Mouse (Mus musculus) gastrocnemius, postnatal 36 days (tissue): ENCODE data around the gene Nde1. TPM values are rescaled to one million over a fixed set of nuclear protein-coding genes. Genes with fewer than 3 reads are reported as not detected.

Experiments used
- DNase-seq, 2 experiments: peaks; one replicate each; pipeline ENCODE4 v3.0.0; 2022
- intact Hi-C: fragments of 180-260 bp; cut with DNase I; formaldehyde crosslinking; loops from one replicate; pipeline ENCODE4 v1.15.1; 2025
- total RNA-seq, 2 experiments: library from RNA; stranded (reverse); gene quantifications; 2 replicates each; pipeline ENCODE4 v1.2.3; 2021

Nde1 gene
- total RNA-seq, 2 experiments from 2014 or later: 24.7 to 29.8 TPM

DNA sequence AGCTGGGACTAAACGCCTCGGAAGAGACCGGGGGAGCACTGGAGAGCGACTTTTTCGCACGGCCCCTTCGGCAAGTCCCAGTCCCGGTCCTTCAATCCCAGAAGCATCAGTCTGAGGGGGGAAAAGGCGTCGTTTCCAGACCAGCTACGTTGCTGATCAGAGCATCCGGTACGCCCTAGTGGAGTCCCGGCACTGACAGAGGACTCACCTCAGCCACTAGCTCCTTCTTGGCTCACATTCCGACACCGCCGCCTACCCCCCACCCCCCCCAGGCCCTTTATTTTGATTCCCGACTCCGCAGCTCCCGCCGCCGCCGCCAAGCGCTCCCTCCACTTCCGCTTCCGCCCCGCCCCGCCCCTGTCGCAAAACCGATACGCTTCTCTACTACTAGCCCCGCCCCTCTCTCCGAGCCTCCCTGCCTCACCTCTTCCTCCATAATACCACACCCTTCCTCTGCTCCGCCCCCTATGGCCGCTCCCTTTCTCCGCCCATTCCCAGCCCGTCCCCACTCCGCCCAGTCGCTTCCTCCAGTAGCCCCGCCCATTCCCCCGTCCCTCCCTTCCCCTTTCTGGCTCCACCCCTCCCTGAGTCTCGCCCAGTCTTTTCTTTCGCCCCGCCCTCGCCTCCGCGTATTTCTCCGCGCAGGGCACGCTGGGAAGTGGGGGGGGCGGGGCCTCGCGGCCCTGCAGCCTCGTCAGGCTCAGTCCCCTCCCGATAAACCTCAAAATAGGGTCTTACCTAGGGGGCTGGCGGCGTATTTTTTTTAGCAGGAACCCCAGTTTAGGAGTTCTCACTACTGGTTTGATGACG lies 3.9 kb upstream of the Nde1 start:
- intact Hi-C loops: loop anchor here (5.0 kb wide), 2 partner anchors 257 to 1963 kb away; partner anchors contain the start of genes Mpv17l and Pdxdc1
- peak; percentile 95 to 100 for DNase-seq

DNA sequence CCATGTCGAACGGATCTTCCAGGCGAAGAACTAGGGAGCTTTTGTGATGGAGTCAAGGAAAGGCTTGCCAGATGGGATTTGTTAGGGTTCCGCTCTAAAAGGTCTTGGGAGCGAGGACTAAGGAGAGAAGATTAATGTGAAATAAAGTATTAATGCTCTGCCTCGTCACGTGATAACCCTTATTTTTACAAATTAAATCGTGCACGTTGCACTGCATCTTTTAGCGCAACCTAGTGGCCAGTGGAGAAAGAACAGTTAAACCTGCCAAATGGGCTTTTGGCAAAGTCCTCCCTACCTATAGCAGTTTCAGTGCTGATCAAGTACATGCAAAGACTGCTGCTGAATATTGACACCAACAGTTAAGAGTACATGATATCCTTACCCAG lies 3.3 kb upstream of the Nde1 start:
- DNase-seq: peak in 1 of 2 experiments; percentile 48
- intact Hi-C loops: loop anchor here (5.0 kb wide), 3 partner anchors 257 to 1963 kb away; partner anchors contain the start of genes Mpv17l, Ntan1 and Pdxdc1

DNA sequence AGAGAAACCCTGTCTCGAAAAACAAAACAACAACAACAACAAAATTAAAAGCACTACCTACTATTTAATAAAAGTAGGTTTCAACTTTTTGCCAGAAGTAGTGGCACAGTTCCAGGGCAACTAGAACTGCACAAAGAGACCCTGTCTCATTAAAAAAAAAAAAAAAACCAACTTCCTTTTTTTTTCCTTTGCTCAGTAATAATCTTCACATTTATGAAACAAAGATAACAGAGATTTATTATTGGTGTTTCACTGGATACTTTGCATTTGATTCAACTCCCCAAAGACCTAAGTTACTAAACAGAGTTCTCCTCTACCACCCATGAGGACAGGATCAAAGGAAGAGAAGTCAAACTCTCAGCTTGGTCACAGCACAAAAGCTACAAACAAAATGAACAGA lies 2.1 kb upstream of the Nde1 start:
- DNase-seq: no peak
- intact Hi-C loops: loop anchor here (5.0 kb wide), 1 partner anchor 344 kb away; the partner anchor contains the start of gene Ntan1

DNA sequence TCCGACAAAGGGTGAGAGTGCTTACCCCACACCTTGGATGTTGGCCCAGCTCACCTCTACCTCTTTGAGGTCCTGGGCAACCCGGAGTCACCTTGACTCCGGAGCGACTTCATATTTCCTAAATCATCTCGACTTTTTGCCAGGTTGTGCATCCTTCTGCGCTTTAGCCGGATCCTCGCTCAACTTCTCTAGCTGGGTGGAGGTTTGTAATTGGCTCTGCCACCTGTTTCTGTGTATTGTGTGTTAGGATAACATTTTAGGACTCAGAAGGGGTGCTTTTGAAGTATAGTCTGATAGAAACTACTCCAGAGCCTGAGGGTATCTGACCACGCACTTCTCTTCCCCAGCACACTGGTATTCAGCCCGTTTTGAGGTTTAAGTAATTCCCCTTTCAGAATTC lies 656 bp downstream of the Nde1 start:
- intact Hi-C loops: loop anchor here (5.0 kb wide), 1 partner anchor 346 kb away; the partner anchor contains the start of gene Ntan1

DNA sequence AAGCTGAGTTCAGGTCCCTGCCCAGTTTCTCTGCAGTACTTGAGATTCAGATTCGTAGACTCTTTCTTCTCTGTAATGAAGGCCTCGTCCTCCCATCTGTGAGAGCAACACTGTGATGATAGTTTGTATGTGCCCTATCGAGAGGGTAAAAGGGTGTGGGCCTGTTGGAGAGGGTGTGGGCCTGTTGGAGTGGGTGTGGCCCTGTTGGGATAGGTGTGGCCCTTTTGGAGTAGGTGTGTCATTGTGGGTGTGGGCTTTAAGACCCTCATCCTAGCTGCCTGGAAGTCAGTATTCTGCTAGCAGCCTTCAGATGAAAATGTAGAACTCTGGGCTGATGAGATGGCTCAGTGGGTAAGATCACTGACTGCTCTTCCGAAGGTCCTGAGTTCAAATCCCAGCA lies 3.4 kb downstream of the Nde1 start:
- DNase-seq: no peak
- intact Hi-C loops: no loop called here

More for the DNA sequence above, 656 bp downstream of the Nde1 start:
- no peak for DNase-seq

DNA sequence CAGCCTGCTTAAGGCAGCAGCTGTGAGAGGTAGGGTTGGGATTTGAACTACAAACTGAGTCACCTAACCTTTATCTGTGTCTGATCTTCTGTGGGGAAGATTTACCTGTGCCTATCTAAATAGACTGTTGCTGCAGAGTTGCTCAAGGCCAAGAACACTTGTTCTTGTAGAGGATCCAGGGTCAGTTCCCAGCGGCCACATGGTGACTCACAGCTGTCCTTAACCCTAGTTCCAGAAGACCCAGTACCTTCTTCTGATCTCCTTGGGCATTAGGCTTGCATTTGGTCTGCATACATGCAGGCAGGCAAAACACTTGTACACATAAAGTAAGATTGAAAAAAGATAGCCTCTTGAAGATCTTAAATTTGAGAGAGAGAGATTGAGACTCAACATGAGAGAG lies 6.6 kb downstream of the Nde1 start:
- intact Hi-C loops: no loop called here
- no peak for DNase-seq

DNA sequence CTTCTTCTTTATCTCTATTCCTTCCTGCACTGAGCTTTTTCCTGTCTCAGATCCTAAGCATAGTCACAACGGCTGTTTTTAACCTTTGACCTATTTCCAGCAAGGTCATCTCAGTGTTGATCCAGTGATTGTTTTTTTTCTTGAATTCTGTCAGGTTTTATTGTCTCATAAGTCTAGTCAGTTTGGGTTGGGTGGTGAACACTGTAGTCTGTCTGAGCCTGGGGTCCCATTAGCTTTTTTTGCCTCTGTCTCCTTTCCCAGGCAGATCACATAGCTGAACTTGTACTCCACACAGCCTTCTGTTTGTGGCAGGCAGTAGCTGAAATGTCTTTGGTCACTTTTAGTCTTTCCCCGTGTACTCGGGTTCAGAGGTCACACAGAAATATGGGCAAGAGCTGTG lies 15.0 kb downstream of the Nde1 start:
- no peak for DNase-seq
- intact Hi-C loops: no loop called here

DNA sequence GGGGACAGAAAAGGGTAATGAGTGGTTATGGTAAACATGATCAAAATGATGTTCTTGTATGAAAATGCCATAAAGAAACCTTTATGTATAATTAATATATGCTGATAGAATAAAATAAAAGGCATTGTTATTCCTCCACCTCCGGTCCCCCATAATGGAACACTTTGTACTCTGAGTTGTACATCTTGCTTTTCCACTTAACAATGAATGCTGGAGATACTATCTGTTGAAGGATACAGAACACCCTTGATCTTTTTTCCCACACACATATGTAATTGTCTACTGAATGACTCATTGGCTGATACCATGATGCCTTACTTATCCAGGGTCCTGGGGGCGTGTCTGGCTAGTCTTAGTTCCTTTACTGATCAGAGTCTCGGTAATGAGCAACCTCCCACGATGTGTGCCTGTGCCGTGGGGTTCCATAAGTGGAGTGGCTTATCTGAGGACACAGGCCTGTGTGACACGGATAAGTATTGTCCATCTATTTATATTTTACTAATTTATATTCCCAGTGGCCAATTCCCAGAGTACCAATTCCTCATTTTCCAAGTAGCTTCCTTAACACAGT lies 17.2 kb downstream of the Nde1 start:
- no peak for DNase-seq
- intact Hi-C loops: no loop called here

DNA sequence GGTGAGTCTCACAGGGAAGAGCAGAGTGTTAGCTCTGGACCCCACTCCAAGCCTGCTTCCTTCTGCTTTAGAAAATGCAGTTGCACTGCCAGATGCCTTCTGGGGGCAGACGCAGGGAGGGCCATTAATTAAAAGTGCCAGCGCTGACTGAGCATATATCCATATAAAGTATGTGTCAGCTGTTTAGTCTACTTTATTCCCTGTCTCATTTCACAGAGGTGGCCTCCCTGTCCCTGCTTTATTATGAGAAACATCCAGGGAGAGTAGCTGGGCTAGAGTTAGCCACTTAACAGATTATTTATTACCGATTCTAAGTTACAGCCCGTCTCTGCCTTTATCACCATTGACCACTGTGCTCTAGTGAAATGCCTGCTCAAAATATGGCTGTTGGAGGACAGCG lies 19.3 kb downstream of the Nde1 start:
- intact Hi-C loops: no loop called here
- no peak for DNase-seq

DNA sequence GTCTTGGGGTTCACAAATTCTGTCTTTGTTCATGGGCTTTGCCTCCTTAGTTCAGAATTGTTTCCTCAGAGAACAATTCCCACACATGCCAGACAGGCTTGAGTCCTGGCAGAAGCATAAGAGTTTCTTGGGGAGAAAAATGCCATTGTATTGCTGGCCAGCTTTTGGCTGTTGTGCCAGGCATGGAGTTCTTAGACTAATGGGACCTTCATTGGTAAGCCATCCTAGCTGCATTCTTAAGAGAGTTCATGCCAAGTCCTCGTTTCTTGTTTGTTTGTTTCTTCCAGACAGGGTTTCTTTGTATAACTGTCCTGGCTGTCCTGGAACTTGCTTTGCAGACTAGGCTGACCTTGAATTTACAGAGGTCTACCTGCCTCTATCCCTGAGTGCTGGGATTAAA lies 20.8 kb downstream of the Nde1 start:
- intact Hi-C loops: no loop called here
- DNase-seq: no peak

DNA sequence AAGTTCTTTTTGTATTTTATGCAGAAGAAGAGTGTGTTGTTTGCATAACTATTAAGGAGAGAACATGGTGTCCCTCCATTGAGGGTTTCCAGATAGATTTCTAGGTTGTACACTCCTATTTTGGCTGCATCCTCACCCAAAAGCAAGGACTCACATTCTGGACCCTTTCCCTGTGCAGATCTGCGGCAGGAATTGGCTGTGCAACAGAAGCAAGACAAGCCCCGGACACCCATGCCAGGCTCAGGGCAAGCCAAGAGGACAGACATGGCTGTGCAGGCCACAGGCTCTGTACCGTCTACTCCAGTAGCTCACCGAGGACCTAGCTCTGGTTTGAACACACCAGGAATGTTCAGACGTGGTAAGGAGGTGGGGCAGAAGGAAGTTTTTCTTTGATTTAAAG lies 22.4 kb downstream of the Nde1 start:
- intact Hi-C loops: no loop called here

DNA sequence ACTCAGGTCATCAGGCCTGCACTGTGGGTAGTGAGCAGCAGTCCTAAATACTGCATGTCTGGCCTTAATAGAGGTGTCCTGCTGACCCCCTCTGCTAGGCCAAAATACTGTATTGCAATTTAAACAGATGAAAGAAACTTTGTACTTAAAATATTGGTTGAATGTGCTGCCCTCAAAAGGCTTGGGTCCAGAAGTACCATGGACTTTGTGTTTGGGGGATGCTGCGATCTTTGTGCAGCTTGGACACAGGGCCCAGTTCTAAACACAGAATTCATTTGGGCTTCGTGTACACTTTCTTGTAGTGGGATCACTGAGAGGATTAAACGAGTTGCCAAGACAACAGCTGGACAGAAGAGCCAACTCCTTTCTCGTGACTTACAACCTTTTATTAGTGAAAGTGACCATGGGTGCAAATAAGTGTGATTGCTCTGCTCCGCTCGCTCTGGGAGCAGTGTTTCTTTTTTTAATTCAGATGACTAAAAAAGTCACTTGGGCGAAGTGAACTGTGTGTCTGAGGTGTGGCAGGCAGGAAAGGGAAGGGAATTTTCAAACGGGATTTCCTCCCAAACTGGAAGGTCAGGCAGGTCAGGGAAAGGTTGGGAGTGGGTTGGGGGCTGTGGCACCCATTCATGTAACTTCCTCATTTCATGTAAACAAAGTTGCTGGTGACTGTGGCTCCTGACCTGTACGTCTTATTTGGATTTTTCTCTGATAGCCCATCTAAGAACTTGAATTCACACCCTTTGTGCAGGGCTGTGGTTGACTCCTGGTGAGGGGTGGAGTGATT lies 31.3 kb downstream of the Nde1 start:
- no peak for DNase-seq
- intact Hi-C loops: no loop called here

More for the DNA sequence above, 22.4 kb downstream of the Nde1 start:
- DNase-seq: no peak

DNA sequence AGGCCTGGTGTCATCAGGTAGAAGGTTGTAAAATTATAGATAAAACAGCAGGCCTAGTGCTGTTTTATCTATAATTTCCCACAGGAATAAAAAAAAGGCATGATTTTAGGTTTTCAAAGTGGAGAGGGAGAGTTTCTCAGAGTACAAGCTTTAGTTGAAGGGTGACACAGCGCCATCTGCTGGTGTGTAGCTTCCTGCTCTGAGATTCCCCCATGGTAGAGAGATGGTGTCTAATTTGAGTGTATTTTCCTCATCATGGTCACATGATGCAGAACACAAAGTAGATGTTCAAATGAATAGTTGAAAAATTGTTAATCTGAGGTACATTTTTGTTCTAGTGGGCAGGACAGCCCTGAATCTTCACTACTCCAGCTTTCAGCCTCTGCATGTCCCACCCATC lies 32.4 kb downstream of the Nde1 start:
- intact Hi-C loops: no loop called here
- DNase-seq: peak; percentile 31 to 42

DNA sequence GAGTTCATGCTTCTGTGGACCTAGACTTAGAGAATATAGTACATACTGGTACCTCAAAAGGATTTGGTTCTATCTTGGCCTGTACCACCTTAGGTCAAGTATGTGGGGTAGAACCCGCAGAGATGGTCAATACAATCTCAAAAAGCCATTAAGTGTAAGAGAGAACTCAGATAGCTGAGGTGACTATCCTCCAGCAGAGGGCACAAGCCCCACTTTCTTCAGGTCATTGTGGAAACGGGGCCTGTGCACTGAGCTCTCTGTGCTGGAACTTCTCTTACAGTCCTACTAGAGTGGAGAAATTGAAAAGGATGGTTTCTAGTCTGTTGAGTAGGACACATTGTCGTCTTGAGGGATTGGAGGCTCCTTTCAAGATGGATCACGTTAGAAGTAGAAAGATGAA lies 35.7 kb downstream of the Nde1 start:
- no peak for DNase-seq
- intact Hi-C loops: no loop called here

DNA sequence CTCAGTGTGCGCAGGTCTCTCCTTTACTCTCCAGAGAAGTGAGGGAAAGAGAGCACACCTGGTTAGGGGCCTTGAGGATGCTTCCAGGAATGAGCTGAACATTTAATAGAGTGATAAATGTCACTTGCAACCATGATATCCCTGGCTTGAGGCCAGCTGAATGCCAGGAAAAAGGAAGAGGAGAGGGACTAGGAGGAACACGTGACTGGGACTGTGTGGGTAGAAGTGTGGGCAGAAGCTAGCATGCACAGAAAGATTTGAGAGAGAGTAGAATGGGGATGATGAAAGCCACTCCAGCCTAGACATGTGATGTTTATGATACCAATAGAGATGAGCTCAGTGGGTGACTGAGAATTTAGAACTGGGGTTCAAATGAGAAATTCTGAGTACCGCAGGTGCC lies 52.1 kb downstream of the Nde1 start:
- DNase-seq: no peak
- intact Hi-C loops: no loop called here

DNA sequence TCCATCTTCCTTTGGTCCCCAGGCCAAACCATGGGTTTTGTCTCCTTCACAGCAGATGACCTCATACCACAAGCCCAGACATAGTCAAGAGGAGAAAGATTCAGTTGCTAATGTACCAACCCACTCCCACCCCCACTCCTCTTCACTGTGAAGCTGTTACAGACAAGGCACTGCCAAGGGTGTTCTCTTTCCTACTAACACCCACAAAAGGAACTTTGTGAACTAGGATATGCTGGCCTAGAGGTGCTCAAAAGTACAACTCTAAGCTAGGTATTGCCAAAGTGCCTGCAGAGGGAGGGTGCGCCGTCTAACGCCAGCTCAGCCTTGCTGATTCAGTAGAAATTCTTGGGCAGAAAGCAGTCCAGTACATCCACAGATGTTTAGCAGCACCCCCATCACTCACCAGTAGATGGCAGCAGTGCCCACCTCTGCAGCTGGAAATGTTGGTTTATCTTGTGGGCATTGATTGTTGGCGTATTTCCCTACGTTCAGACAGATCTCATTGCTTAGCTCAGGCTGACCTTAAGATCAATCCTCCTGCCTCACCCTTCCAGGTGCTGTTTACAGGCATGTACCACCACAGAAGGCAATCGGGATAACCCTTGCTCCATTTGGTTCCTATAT lies 74.1 kb downstream of the Nde1 start:
- intact Hi-C loops: loop anchor here (5.0 kb wide), 2 partner anchors 75 to 210 kb away; no protein-coding TSS in a partner anchor
- DNase-seq: peak; percentile 64 to 77

DNA sequence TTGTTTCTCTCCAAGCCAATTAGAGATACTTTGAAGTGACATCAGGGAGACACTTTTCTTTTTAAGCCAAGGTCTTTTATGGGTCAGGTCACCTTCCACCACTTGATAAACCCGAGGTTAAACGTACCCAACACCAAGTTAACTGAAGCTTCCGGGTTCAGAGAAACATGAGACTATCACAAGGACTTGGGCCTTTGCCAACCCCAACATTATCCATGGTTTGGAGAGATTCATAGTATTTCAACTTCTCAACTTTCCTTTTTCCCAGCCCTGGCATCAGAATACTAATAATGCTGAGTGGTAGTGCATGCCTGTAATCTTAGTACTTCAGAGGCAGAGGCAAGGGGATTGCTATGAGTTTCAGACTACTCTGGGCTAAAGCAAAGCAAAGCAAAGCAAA lies 79.0 kb downstream of the Nde1 start:
- DNase-seq: no peak
- intact Hi-C loops: no loop called here
